Mouse (Mus musculus): ENCODE data around the gene Racgap1.

The Racgap1 gene

GRCm38 (mm10) chr15:99664600-99665451 is 13.4 kb upstream of the Racgap1 start:
- peak; percentile 77 to 78 for DNase-seq (ENCODE audit: low spot score in 2 of 2)

DNA sequence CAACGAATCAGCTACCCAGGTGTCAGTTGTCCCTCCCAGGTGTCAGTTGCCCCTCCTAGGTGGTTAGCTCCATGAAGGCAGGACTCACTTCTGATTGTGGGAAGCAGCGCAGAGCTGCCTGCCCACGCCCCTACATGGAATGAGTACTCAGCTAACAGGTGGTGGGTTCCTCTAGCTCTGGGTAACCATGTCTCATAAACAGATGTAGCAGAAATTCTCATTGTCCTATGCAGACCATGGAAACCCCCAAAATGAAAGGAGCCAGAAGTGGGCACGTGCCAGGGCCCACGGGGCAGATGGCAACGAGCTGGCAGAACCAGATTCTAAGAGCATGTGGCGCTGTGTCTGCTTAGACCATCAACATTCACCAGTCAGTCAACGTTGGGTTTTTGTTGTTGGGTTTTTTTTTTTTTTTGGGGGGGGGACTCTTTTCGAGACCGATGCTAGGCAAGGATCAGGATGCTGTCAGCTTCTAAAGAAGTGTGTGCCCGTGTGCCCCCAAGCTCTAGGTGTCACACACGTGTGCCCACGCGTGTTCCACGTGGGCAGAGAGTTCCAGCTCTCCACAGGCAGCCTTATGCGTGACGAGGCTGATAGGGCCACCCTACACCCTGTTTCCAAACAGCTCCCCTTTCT is 12.6 kb upstream of the Racgap1 start:
- DNase-seq (ENCODE audit: low spot score in 2 of 2) = peak in 1 of 2 experiments; percentile 46

GRCm38 (mm10) chr15:99662371-99662770 is 10.9 kb upstream of the Racgap1 start:
- DNase-seq (ENCODE audit: low spot score in 2 of 2) = no peak

- peak in 1 of 2 experiments; percentile 62 for DNase-seq (ENCODE audit: low spot score in 2 of 2)
Measured at GRCm38 (mm10) chr15:99661121-99661830, 9.8 kb upstream of the Racgap1 start.

- no peak for DNase-seq (ENCODE audit: low spot score in 2 of 2)
Measured at GRCm38 (mm10) chr15:99658437-99658836, 7.0 kb upstream of the Racgap1 start.

DNA sequence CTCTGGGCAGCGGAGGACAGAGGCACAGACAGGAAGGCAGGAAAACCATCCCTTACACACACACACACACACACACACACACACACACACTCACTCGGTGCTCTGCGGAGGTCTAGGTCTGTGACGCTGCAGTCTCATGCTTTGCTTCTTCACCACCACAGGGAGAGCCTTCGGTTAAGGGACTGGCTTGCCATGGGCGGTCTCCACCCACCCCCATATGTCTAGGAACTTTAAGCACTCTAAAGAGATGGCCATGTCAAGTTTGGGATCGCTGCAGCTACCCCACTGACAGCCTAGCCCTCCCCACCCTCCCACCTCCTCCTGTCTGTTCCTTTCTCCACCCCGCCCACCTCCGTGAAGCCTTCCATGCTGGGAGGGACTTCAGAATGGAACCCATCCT is 4.5 kb upstream of the Racgap1 start:
- no peak for DNase-seq (ENCODE audit: low spot score in 2 of 2)

GRCm38 (mm10) chr15:99653876-99654275 is 2.4 kb upstream of the Racgap1 start:
- no peak for DNase-seq (ENCODE audit: low spot score in 2 of 2)

- no peak for DNase-seq (ENCODE audit: low spot score in 2 of 2)
Measured at GRCm38 (mm10) chr15:99653291-99653690, 1.8 kb upstream of the Racgap1 start.

- no peak for DNase-seq (ENCODE audit: low spot score in 2 of 2)
Measured at GRCm38 (mm10) chr15:99651984-99652872, 772 bp upstream of the Racgap1 start.

DNA sequence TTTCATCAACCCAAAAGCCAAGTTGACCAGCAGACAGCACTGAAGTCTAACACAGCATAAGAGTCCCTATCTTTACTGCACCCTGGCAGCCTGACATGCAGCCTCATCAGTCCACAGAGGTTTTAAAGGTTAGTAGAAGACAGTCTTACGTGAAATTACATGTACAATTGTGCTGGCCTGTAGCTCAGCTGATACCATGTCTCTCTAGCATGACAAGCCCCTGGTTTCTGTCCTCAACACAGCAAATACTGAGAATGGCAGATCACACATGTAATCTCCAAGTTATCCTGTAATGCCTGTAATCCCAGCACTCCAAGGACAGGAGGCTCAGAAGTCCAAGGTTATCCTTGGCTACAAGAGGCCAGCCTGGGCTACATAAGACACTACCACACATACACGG is 1.2 kb downstream of the Racgap1 start:
- no peak for DNase-seq (ENCODE audit: low spot score in 2 of 2)

GRCm38 (mm10) chr15:99649067-99649761 is 2.2 kb downstream of the Racgap1 start:
- DNase-seq (ENCODE audit: low spot score in 2 of 2) = no peak

DNA sequence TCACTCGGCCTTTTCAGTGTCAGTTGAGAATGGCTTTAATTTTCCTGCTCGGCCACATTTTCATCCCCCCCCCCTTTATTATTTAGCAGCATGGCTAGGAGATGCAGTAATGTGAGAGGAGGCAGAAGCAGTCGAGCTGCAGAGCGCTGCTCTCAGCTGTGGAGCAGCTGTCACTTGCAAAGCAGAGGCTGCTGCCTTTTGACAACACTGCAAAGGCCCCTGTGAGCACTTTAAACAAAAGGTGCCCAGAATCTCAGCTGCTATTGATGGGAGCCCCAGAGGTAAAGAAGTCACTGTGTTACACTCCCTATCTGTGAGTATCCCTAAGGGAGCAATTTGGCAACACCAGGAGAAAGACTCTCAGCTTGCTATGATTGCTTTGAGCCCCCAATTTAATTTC is 3.1 kb downstream of the Racgap1 start:
- no peak for DNase-seq (ENCODE audit: low spot score in 2 of 2)

- DNase-seq (ENCODE audit: low spot score in 2 of 2) = no peak
Measured at GRCm38 (mm10) chr15:99644776-99645175, 6.7 kb downstream of the Racgap1 start.

GRCm38 (mm10) chr15:99643832-99644231 is 7.6 kb downstream of the Racgap1 start:
- DNase-seq (ENCODE audit: low spot score in 2 of 2) = no peak

- DNase-seq (ENCODE audit: low spot score in 2 of 2) = no peak
Measured at GRCm38 (mm10) chr15:99642622-99643021, 8.8 kb downstream of the Racgap1 start.

DNA sequence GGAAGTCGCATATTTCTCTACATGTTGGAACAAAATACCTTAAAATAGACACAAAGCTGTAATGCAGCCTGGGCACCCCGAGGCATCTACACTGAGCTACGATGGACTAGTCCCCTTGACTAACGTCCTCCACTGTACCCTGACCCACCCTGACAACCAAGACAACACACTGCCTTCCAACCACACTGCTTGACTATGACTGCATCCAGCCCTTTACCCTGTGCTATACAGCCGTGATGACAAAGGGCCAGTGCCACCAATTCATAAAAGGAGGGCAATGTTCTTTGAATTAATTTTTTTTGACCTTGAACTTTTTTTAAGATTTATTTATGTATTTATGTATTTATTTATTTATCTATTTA is 13.4 kb downstream of the Racgap1 start:
- DNase-seq (ENCODE audit: low spot score in 2 of 2) = no peak

DNA sequence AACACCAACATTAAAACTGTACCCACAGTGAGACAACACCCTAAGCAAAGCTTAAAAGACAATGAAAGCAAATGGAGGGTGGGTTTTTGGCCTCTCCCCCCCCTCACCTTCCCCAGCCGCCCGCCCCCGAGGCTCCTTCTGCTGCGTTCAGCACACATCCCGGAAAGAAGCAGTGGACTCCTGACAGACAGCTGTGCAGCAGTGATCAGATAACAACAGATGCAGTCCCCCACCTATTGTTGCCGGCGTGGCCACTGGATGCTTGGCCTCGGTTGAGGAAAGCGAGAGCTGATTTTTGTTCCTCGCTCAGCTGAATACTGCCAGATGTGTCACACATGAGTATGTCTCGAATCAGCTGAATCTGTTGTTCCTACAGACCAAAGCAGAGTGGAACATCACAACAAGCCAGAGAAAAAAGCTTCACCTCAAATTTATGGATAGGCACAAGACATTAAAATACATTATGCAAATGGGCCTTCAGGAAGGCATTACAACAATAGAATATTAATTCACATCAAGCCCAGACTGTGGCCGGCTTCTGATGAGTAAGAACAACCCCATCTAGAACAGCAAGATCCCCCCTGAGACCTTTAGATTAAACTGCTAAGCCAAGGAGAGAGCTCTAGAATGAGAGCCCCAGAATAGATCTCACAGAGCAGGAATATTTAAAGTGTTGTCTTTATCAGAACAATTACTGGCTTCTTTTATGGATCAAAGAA is 13.9 kb downstream of the Racgap1 start:
- DNase-seq (ENCODE audit: low spot score in 2 of 2) = no peak

DNA sequence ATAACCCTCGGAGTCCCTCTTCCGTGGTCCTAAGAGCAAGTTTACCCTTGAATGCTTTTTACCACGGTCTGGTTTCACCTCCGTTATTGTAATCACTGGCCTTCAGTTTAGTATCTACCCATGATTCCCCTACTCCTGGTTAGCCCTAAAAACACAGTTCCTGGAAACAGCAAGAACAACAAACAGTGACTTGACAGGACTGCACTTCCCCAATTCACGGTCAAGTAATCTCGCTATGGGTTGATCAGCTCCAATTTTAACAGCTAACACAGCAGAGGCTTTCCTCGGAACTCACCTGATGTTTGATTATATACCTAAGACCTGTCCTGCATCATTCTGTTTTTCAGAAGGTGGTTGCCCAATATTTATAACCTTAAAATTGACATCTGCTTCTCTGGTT is 16.8 kb downstream of the Racgap1 start:
- DNase-seq (ENCODE audit: low spot score in 2 of 2) = no peak

DNA sequence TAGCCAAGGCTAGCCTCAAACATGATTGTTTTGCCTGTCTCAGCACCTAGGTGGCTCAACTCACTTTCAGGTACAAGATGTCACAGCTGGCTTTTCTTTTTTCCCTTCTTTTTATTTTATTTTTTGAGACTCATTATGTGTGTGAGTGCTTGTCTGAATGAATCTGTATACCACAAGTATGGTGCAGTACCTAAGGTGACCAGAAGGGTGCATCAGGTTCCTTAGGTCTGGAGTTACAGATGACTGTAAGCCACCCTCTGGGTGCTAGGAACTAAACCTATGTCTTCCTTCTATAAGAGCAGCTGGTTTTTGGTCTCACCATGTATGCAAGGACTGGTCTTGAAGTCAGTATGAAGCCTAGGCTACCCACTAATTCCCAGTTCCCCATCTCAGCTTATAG is 19.8 kb downstream of the Racgap1 start:
- no peak for DNase-seq (ENCODE audit: low spot score in 2 of 2)

DNA sequence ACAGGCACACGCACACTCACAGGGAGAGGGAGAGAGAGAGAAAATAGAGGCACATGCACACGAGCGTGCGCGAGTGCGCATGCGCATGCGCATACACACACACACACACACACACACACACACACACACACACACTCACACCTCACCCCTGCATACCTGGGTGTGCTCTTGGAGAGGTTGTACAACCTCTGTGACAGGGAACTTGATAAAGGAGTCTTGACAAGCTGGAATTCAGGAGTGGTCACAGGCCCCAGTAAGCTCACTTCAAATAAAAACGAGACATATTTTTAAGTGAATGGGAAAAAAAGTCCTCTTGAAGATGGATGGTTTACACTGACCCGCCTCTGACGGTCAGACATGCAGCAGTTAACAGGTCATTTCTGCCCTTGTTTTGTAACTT is 29.4 kb downstream of the Racgap1 start:
- DNase-seq (ENCODE audit: low spot score in 2 of 2) = no peak

All from frontal cortex, postnatal 36 days (tissue).